8 mouse cellular contexts compared by ENCODE assay signal in the genomic region with DNA sequence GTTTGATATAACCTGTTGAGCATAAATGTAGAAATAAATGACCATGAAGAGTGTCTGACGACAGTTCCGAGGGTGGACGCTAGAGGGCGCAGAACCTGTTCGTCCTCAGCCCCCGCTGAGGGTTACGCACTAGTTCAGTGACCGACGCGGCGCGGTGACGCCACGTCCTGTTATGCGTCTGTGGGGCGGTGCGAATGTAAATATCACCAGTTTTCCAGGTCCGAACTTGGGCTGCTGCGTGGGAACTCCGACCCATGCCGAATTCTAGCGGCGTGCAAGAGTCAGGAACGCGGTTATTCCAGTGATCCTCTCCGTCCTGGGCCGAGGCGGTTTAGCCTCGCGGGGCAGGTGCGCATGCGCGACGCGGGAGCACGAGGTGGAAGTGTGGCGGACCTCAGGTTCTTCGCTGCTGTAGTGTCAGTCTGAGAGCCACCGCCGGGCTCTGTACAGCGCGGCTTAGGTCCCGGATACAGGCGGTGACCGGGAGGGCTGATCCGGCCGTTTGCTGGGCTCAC. TPM values are rescaled to one million over a fixed set of nuclear protein-coding genes. Genes with fewer than 3 reads are reported as not detected.
A peak's percentile ranks its signal among the peaks of the same experiment; 100 is the strongest.
DNase-seq lines count a peak whose midpoint lies in the region; ATAC-seq and TF ChIP-seq lines count a peak whose summit lies in the region.

Gene Rpp14 (plus strand): TSS at position 203 of the 515 bp plus-strand sequence.

- ATAC-seq in G1E (ENCODE audit: extremely low read depth, insufficient number of reproducible peaks, low FRiP score, poor library complexity, severe bottlenecking), result peak; percentile 89
- peak; percentile 97 for ATAC-seq in forebrain, postnatal 0 days
- peak; percentile 95 to 97 for ATAC-seq in hematopoietic stem cell, adult 5-6 weeks (replicated peaks in 1 of 2; ENCODE audit: insufficient read depth in 1 of 2, low FRiP score in 2 of 2, low TSS enrichment in 1 of 2, low read depth in 1 of 2, poor library complexity in 2 of 2, severe bottlenecking in 2 of 2)
- ATAC-seq in lung, embryonic 16.5 days (ENCODE audit: low read depth), result peak; percentile 98

- WGBS in forebrain, postnatal 0 days, result under 1% methylated on average over 47 of the region's 47 CpGs
- 0% methylated on average over 47 of the region's 47 CpGs for WGBS in lung, embryonic 16.5 days

- H3K27ac ChIP-seq in forebrain, postnatal 0 days (ENCODE audit: low read depth, low read length), result peak within 1 kb of the TSS; percentile 95
- H3K27ac ChIP-seq in lung, embryonic 16.5 days (ENCODE audit: low read length), result peak within 1 kb of the TSS; percentile 95

- no peaks in the 10 kb centered on the region for H3K9me3 ChIP-seq in G1E (replicated peaks)
- no peaks in the 10 kb centered on the region for H3K9me3 ChIP-seq in forebrain, postnatal 0 days (ENCODE audit: low read length)
- H3K9me3 ChIP-seq in lung, embryonic 16.5 days (ENCODE audit: control insufficient read depth, low read length), result no peaks in the 10 kb centered on the region

- peak; percentile 75 for TF ChIP-seq CTCF in G1E (IDR thresholded peaks at IDR 0.05; ENCODE audit: low read depth, low read length)
- TF ChIP-seq CTCF in forebrain, postnatal 0 days (IDR thresholded peaks at IDR 0.05; ENCODE audit: low read depth), result peak; percentile 98

- no peaks in the 10 kb centered on the region for H3K27me3 ChIP-seq in G1E (ENCODE audit: insufficient read depth, low read length)
- H3K27me3 ChIP-seq in forebrain, postnatal 0 days (ENCODE audit: insufficient read depth, low read length), result no peaks in the 10 kb centered on the region
- H3K27me3 ChIP-seq in lung, embryonic 16.5 days (ENCODE audit: control insufficient read depth, insufficient read depth, low read depth, low read length), result no peaks in the 10 kb centered on the region

- peaks cover 34% of the 10 kb centered on the region for H3K36me3 ChIP-seq in G1E (replicated peaks)
- H3K36me3 ChIP-seq in forebrain, postnatal 0 days (ENCODE audit: insufficient read depth), result peaks cover 10% of the 10 kb centered on the region
- H3K36me3 ChIP-seq in lung, embryonic 16.5 days (ENCODE audit: control insufficient read depth, insufficient read depth, low read length), result peaks cover 8% of the 10 kb centered on the region; the same call in 1 of the 2 replicates

- DNase-seq in G1E (ENCODE audit: low spot score), result peak; percentile 79
- DNase-seq in cerebellum, adult 18-20 months, result peak; percentile 95 to 98
- DNase-seq in forebrain, postnatal 0 days, result peak; percentile 98
- peak; percentile 91 for DNase-seq in layer of hippocampus, adult 9-10 months (ENCODE audit: low spot score)
- DNase-seq in ovary, postnatal 10 days (ENCODE audit: low spot score), result peak; percentile 94
- peak; percentile 87 to 94 for DNase-seq in thymus, postnatal 10 days (ENCODE audit: low spot score in 2 of 2)

- peak within 1 kb of the TSS; percentile 95 for H3K4me3 ChIP-seq in G1E (ENCODE audit: low read depth, low read length)
- H3K4me3 ChIP-seq in forebrain, postnatal 0 days (ENCODE audit: low read depth, low read length), result peak within 1 kb of the TSS; percentile 76
- H3K4me3 ChIP-seq in lung, embryonic 16.5 days (ENCODE audit: low read length), result peak within 1 kb of the TSS; percentile 64

- peaks cover 15% of the 10 kb centered on the region for H3K4me1 ChIP-seq in G1E (ENCODE audit: insufficient read depth, low read depth, low read length)
- peaks cover 13% of the 10 kb centered on the region for H3K4me1 ChIP-seq in forebrain, postnatal 0 days (ENCODE audit: insufficient read depth)
- H3K4me1 ChIP-seq in lung, embryonic 16.5 days (replicated peaks; ENCODE audit: control insufficient read depth, insufficient read depth, low read length), result peaks cover 11% of the 10 kb centered on the region

- peak within 1 kb of the TSS; percentile 89 for H3K9ac ChIP-seq in forebrain, postnatal 0 days
- peak within 1 kb of the TSS; percentile 72 for H3K9ac ChIP-seq in lung, embryonic 16.5 days (ENCODE audit: low read length)

- H3K4me2 ChIP-seq in forebrain, postnatal 0 days (ENCODE audit: low read depth), result peak within 1 kb of the TSS; percentile 92
- peak within 1 kb of the TSS; percentile 89 for H3K4me2 ChIP-seq in lung, embryonic 16.5 days (ENCODE audit: low read depth, low read length)

RNA-seq across cellular contexts. Expression of gene Rpp14, which starts in this region (rescaled TPM):
- total RNA-seq in G1E (2014; fragmentation: Nextera tagmentation) (11.2 and 12.0 TPM in 2 replicates), G1E (2017) (52.7 and 62.4 TPM in 2 replicates)
- polyA plus RNA-seq in G1E (2012), result 3.0 and 7.1 TPM in 2 replicates
- total RNA-seq in forebrain, postnatal 0 days (2014; rRNA removed), result 40.5 and 47.7 TPM in 2 replicates
- 37.3 and 43.8 TPM in 2 replicates for polyA plus RNA-seq in forebrain, postnatal 0 days (2015; fragmentation: Nextera tagmentation; extraction: Ambion mirVana)
- total RNA-seq in hematopoietic stem cell, adult 5-6 weeks (2017), result 45.2 and 83.2 TPM in 2 replicates
- 44.5 and 47.6 TPM in 2 replicates for polyA plus RNA-seq in lung, embryonic 16.5 days (2015; fragmentation: Nextera tagmentation; extraction: Ambion mirVana)

Comparison
In these comparisons a context has a peak if more than half of its experiments do, and no peak if none do; other contexts are left out.
1. Peak in every context shown above with its lines: DNase-seq, ATAC-seq, H3K4me3 ChIP-seq and H3K27ac ChIP-seq.